Mouse (Mus musculus) liver, embryonic 14.5 days (tissue): Measurements from ENCODE around the gene Mad2l1bp. TPM values are rescaled to one million over a fixed set of nuclear protein-coding genes. Genes with fewer than 3 reads are reported as not detected.

Experiments used
- ATAC-seq: fragments of 200-750 bp; cut with Nextera tagmentation; 2 replicates; pipeline ENCODE4 v1.8.0; 2017; ENCODE audit warnings: moderate number of reproducible peaks, mild to moderate bottlenecking, moderate library complexity; ENCODE audit not compliant: insufficient read depth
- DNase-seq, 3 experiments: peaks; one replicate each; pipeline ENCODE4 v3.0.0-alpha.2; 2012 to 2013; ENCODE audit warnings: low read depth in 3 of 3, low spot score in 3 of 3
- H3K27ac ChIP-seq: fragments of 300-500 bp; sonication (generic); 2 replicates; pipeline ENCODE4 v1.5.1; 2014; ENCODE audit warnings: moderate library complexity, mild to moderate bottlenecking, control low read depth, inconsistent platforms
- H3K27me3 ChIP-seq: fragments of 300-500 bp; sonication (generic); 2 replicates; pipeline ENCODE4 v1.6.1; 2014; ENCODE audit warnings: mild to moderate bottlenecking, low read length, moderate library complexity; ENCODE audit not compliant: control insufficient read depth, insufficient read depth
- H3K36me3 ChIP-seq: fragments of 300-500 bp; sonication (generic); replicated peaks from 2 replicates; pipeline ENCODE4 v1.6.1; 2014; ENCODE audit warnings: low read depth; ENCODE audit not compliant: control insufficient read depth, insufficient read depth
- H3K4me1 ChIP-seq, 2 experiments: fragments of 200-500 bp in 1 of 2; fragments of 300-500 bp in 1 of 2; sonication (generic) in 1 of 2; replicated peaks; 2 replicates each; pipeline ENCODE4 v1.6.1; 2012 to 2014; ENCODE audit warnings: antibody characterized with exemption in 1 of 2, inconsistent platforms in 1 of 2, low read length in 1 of 2; ENCODE audit not compliant: control insufficient read depth in 2 of 2, insufficient read depth in 2 of 2
- H3K4me2 ChIP-seq: fragments of 300-500 bp; sonication (generic); 2 replicates; pipeline ENCODE4 v1.6.1; 2014; ENCODE audit warnings: low read depth, mild to moderate bottlenecking, control low read depth, moderate library complexity
- H3K4me3 ChIP-seq, 2 experiments: fragments of 200-500 bp in 1 of 2; fragments of 300-500 bp in 1 of 2; sonication (generic) in 1 of 2; 2 replicates each; pipeline ENCODE4 v1.5.1; 2012 to 2014; ENCODE audit warnings: low read depth in 2 of 2, low read length in 2 of 2, mild to moderate bottlenecking in 2 of 2, control low read depth in 1 of 2, inconsistent platforms in 1 of 2, moderate library complexity in 1 of 2; ENCODE audit not compliant: insufficient read depth in 1 of 2
- H3K9ac ChIP-seq: fragments of 300-500 bp; sonication (generic); replicated peaks from 2 replicates; pipeline ENCODE4 v1.6.1; 2014; ENCODE audit warnings: mild to moderate bottlenecking, control low read depth, moderate library complexity
- H3K9me3 ChIP-seq: fragments of 300-500 bp; sonication (generic); 2 replicates; pipeline ENCODE4 v1.6.1; 2016; ENCODE audit warnings: low read length, mixed read lengths; ENCODE audit not compliant: control insufficient read depth
- CTCF ChIP-seq: IDR thresholded peaks from 2 replicates; pipeline ENCODE4 v1.5.1; 2016; ENCODE audit warnings: antibody characterized with exemption, low read depth, control low read depth
- EP300 ChIP-seq: IDR thresholded peaks from 2 replicates; pipeline ENCODE4 v1.6.1; 2016; ENCODE audit warnings: antibody characterized with exemption, low read depth
- WGBS: fragments of 180-500 bp; shearing (Covaris S2); extraction: QIAGEN DNeasy Blood & Tissue Kit; methylation state at CpG from one replicate; pipeline ENCODE4 v1.1.7; 2014; ENCODE audit not compliant: insufficient replicate concordance; 5-methylcytosine and 5-hydroxymethylcytosine counted together
- polyA plus RNA-seq, 2 experiments: library from polyadenylated mRNA; depleted of rRNA in 1 of 2; stranded (reverse) in 1 of 2; unstranded in 1 of 2; fragments of >200 nt; fragmentation: Nextera tagmentation in 1 of 2; extraction: Ambion mirVana in 1 of 2; gene quantifications; 2 replicates each; pipeline versions ENCODE4 v1.2.1 to v1.2.3; 2012 to 2014

Mad2l1bp gene
- polyA plus RNA-seq, 2 experiments: 25.6 to 37.2 TPM

GRCm38 (mm10) chr17:46188829-46189228 is 35.5 kb upstream of the Mad2l1bp start:
- Histone ChIP-seq H3K27me3 (no peaks in the 10 kb centered on the region), H3K4me1 (no peaks in the 10 kb centered on the region), H3K4me3 (no peak overlapping the region), H3K4me2 (no peak overlapping the region), H3K9ac (no peak overlapping the region), H3K27ac (no peak overlapping the region), H3K9me3 (no peaks in the 10 kb centered on the region), H3K36me3 (peaks cover 88% of the 10 kb centered on the region)
- DNase-seq (no peak), ATAC-seq (no peak)
- no peak for TF ChIP-seq EP300
- TF ChIP-seq CTCF: no peak
- WGBS: 94% methylated on average over 2 of the region's 2 CpGs

GRCm38 (mm10) chr17:46182273-46182672 is 28.9 kb upstream of the Mad2l1bp start:
- Histone ChIP-seq H3K9me3 (no peaks in the 10 kb centered on the region), H3K4me3 (no peak overlapping the region), H3K27me3 (no peaks in the 10 kb centered on the region), H3K4me2 (no peak overlapping the region), H3K4me1 (no peaks in the 10 kb centered on the region), H3K36me3 (peaks cover 76% of the 10 kb centered on the region), H3K27ac (no peak overlapping the region), H3K9ac (no peak overlapping the region)
- WGBS: 88% methylated on average over 4 of the region's 4 CpGs
- DNase-seq (no peak), ATAC-seq (no peak)
- no peak for TF ChIP-seq EP300
- TF ChIP-seq CTCF: peak; percentile 57

- peaks cover 83% of the 10 kb centered on the region for H3K36me3 ChIP-seq
These were observed 17.2 kb upstream of the Mad2l1bp start for GRCm38 (mm10) chr17:46170538-46170937.

GRCm38 (mm10) chr17:46168768-46169167 is 15.4 kb upstream of the Mad2l1bp start:
- 83% methylated on average over 5 of the region's 5 CpGs for WGBS
- H3K36me3 ChIP-seq: peaks cover 91% of the 10 kb centered on the region
- no peak overlapping the region for H3K4me3 ChIP-seq
- H3K4me2 ChIP-seq: no peak overlapping the region
- no peak for TF ChIP-seq EP300
- no peak for TF ChIP-seq CTCF
- no peak overlapping the region; the same call in 1 of the 2 replicates for H3K27ac ChIP-seq
- ATAC-seq (no peak), DNase-seq (no peak)
- H3K9ac ChIP-seq: no peak overlapping the region
- H3K9me3 ChIP-seq: no peaks in the 10 kb centered on the region
- 0 out of 4 replicates have a peak, but pooled peaks cover 0 to 3% of the 10 kb centered on the region in 2 experiments for H3K4me1 ChIP-seq
- H3K27me3 ChIP-seq: no peaks in the 10 kb centered on the region

More at GRCm38 (mm10) chr17:46170538-46170937, 17.2 kb upstream of the Mad2l1bp start:
- H3K4me1 ChIP-seq: 0 out of 4 replicates have a peak, but pooled peaks cover 0 to 4% of the 10 kb centered on the region in 2 experiments
- TF ChIP-seq CTCF (peak; percentile 86), EP300 (no peak)
- H3K27ac ChIP-seq: no peak overlapping the region
- no peak overlapping the region for H3K4me3 ChIP-seq
- no peaks in the 10 kb centered on the region for H3K9me3 ChIP-seq
- H3K4me2 ChIP-seq: no peak overlapping the region
- 67% methylated on average over 3 of the region's 3 CpGs for WGBS
- DNase-seq: no peak
- no peak overlapping the region for H3K9ac ChIP-seq
- ATAC-seq: peak; percentile 32; the same call in 1 of the 2 replicates
- H3K27me3 ChIP-seq: no peaks in the 10 kb centered on the region

GRCm38 (mm10) chr17:46168318-46168717 is 15.0 kb upstream of the Mad2l1bp start:
- Histone ChIP-seq H3K9me3 (no peaks in the 10 kb centered on the region), H3K4me2 (no peak overlapping the region), H3K4me3 (no peak overlapping the region), H3K4me1 (0 out of 4 replicates have a peak, but pooled peaks cover 0 to 4% of the 10 kb centered on the region in 2 experiments), H3K27ac (no peak overlapping the region), H3K36me3 (peaks cover 96% of the 10 kb centered on the region), H3K27me3 (no peaks in the 10 kb centered on the region), H3K9ac (no peak overlapping the region)
- WGBS: 56% methylated on average over 5 of the region's 5 CpGs
- TF ChIP-seq CTCF: peak; percentile 9; the same call in 1 of the 2 replicates
- TF ChIP-seq EP300: no peak
- peak; percentile 60; the same call in 1 of the 2 replicates for ATAC-seq
- no peak for DNase-seq
